Mouse (Mus musculus) kidney, adult 2 months (tissue): Measurements from ENCODE around the gene Csnk2b.

Experiments used
- CTCF ChIP-seq: fragments of 200-500 bp; conservative IDR thresholded peaks from 2 replicates; pipeline ENCODE4 v1.5.1; 2011; ENCODE audit warnings: low read depth, mild to moderate bottlenecking, control low read depth, low read length, moderate library complexity, mixed read lengths; ENCODE audit not compliant: insufficient read depth, insufficient read length
- POLR2A ChIP-seq: fragments of 200-500 bp; IDR thresholded peaks from one replicate; pipeline ENCODE4 v1.6.1; 2011; ENCODE audit warnings: low read depth, low read length, control low read depth

GRCm38 (mm10) chr17:35076507-35077176, 45.2 kb downstream of the Csnk2b start, which contains the start of gene Ly6g6e:
- TF ChIP-seq CTCF, result no peak
- no peak for TF ChIP-seq POLR2A
